Mouse (Mus musculus) hindbrain, embryonic 13.5 days (tissue): ENCODE results near the gene Kcnj14. TPM values are rescaled to one million over a fixed set of nuclear protein-coding genes. Genes with fewer than 3 reads are reported as not detected.

Experiments used
- ATAC-seq: fragments of 200-750 bp; cut with Nextera tagmentation; 2 replicates; pipeline ENCODE4 v1.8.0; 2017; ENCODE audit warnings: moderate TSS enrichment; ENCODE audit not compliant: low FRiP score
- H3K27ac ChIP-seq: fragments of 300-500 bp; sonication (generic); 2 replicates; pipeline ENCODE4 v1.5.1; 2015; ENCODE audit warnings: inconsistent platforms, mild to moderate bottlenecking, moderate library complexity
- H3K27me3 ChIP-seq: fragments of 300-500 bp; sonication (generic); 2 replicates; pipeline ENCODE4 v1.6.1; 2015; ENCODE audit warnings: mild to moderate bottlenecking, inconsistent platforms
- H3K36me3 ChIP-seq: fragments of 300-500 bp; sonication (generic); 2 replicates; pipeline ENCODE4 v1.6.1; 2015; ENCODE audit warnings: mild to moderate bottlenecking, inconsistent platforms
- H3K4me1 ChIP-seq: fragments of 300-500 bp; sonication (generic); replicated peaks from 2 replicates; pipeline ENCODE4 v1.6.1; 2015; ENCODE audit warnings: inconsistent platforms
- H3K4me2 ChIP-seq: fragments of 300-500 bp; sonication (generic); 2 replicates; pipeline ENCODE4 v1.6.1; 2015; ENCODE audit warnings: inconsistent platforms, mild to moderate bottlenecking, moderate library complexity
- H3K4me3 ChIP-seq: fragments of 300-500 bp; sonication (generic); 2 replicates; pipeline ENCODE4 v1.5.1; 2015; ENCODE audit warnings: mild to moderate bottlenecking, inconsistent platforms
- H3K9ac ChIP-seq: fragments of 300-500 bp; sonication (generic); 2 replicates; pipeline ENCODE4 v1.6.1; 2015; ENCODE audit warnings: mild to moderate bottlenecking, inconsistent platforms
- H3K9me3 ChIP-seq: fragments of 300-500 bp; sonication (generic); 2 replicates; pipeline ENCODE4 v1.6.1; 2016; ENCODE audit warnings: inconsistent platforms
- WGBS: fragments of 180-500 bp; shearing (Covaris S2); methylation state at CpG from one replicate; pipeline ENCODE4 v1.1.7; 2015; 5-methylcytosine and 5-hydroxymethylcytosine counted together
- polyA plus RNA-seq: library from polyadenylated mRNA; unstranded; fragments of >200 nt; fragmentation: Nextera tagmentation; extraction: Ambion mirVana; gene quantifications from 2 replicates; pipeline ENCODE4 v1.2.1, GENCODE M21; 2015

Kcnj14 gene
- polyA plus RNA-seq, 1 experiment from 2014 or later, result 0.81 TPM

DNA sequence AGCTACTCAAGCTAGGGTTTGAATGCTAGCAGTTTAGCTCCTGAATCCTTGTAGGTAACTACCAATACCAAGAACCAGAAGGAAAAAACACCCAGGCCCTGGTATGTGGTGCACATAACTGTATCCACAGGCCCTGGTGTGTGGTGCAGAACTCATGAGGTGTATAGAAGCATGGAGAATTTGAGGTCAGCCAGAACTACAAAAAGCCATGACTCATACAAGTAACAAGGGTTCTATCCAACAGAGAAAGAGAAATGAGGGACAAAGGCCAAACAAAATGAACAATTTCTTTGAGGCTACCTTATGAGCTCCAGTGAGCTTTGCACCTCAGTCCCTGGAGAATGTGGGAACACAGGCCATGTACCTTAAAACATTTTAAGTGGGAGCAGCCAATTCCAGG, 3.7 kb downstream of the Kcnj14 start:
- Histone ChIP-seq H3K4me2 (no peak overlapping the region), H3K4me3 (no peak overlapping the region), H3K36me3 (peaks cover 35% of the 10 kb centered on the region), H3K4me1 (peaks cover 2% of the 10 kb centered on the region), H3K27me3 (peaks cover 24% of the 10 kb centered on the region), H3K9ac (no peak overlapping the region), H3K9me3 (no peaks in the 10 kb centered on the region), H3K27ac (no peak overlapping the region)
- ATAC-seq, result no peak

DNA sequence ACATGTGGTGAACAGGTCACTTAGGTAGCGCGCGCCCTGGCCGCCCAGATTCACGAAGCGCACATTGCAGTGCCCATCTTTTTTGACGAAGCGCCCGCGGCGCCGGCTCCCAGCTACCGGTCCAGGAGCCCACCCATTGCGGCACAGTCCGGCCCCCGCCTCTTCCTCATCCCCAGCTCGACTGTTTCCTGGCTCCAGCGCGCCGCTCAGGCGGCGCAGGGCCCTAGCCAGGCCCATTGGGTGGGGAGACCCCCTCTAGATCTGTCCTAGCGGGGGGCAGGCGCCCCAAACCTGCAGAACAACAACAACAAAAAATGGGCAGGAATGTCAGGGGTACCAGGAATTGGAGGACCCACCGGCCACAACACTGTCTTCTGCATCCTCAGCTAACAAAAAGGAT, 4.7 kb downstream of the Kcnj14 start:
- peaks cover 24% of the 10 kb centered on the region for H3K27me3 ChIP-seq
- peak overlapping the region; percentile 17; the same call in 1 of the 2 replicates for H3K4me2 ChIP-seq
- H3K27ac ChIP-seq, result no peak overlapping the region
- no peak overlapping the region for H3K9ac ChIP-seq
- H3K4me3 ChIP-seq, result 0 out of 2 replicates have a peak overlapping the region, but pooled peaks have one; percentile 5
- WGBS, result 14% methylated on average over 25 of the region's 25 CpGs
- ATAC-seq, result no peak
- H3K4me1 ChIP-seq, result peaks cover 13% of the 10 kb centered on the region
- no peaks in the 10 kb centered on the region for H3K9me3 ChIP-seq
- H3K36me3 ChIP-seq, result peaks cover 25% of the 10 kb centered on the region

DNA sequence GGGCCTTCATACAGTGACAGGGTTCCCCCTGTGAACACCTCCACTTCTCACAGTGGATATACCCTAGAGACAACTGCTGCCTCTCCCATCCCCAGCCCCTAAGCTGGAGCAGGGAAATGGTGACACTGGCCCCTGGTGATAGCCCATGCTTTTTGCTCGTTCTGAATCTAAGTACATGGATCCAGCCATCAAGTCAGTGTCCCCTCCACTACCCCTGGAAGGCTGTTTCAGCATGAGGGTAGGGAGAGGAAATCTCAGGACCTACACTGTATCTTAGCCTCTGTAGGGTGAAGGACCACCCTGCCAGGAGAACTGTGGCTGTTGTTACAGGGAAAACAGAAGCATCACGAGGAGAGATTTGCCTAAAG, 8.6 kb downstream of the Kcnj14 start:
- ATAC-seq, result no peak
- Histone ChIP-seq H3K36me3 (peaks cover 20% of the 10 kb centered on the region), H3K9me3 (no peaks in the 10 kb centered on the region), H3K4me2 (no peak overlapping the region), H3K27me3 (peaks cover 24% of the 10 kb centered on the region), H3K4me1 (peaks cover 35% of the 10 kb centered on the region), H3K9ac (0 out of 2 replicates have a peak overlapping the region, but pooled peaks have one; percentile 60), H3K4me3 (no peak overlapping the region), H3K27ac (no peak overlapping the region)
- 59% methylated on average over 2 of the region's 2 CpGs for WGBS

DNA sequence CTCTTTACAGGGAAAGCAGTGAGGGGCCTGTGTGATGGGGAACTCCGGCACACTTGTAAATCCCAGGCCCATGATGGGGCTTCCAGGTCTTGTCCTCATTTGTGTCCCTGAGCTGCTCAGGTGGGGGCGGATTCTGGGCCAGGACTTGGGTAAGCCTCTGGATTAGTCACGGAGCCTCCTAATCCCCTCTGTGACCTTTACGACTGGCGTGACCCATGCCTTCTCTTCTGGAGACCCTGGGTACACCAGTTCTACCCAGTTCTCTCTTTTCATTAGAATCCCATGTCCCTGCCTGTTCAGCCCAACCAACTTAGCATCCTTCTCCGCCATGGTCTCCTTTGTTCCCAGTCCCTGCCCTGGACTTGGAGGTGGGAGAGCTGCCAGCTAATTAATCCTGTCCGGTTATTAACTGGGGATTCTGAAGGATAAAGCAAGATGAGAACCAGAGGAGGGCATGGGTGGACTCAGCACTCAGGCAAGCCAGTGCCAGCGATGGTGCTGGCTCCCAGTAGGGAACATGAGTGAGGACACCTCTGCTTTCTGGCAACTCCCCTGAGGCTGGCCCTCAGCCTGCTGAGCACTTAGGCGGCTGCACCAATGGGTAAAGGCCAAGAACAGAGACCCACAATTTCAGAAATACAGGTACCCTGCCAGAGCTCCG, 9.1 kb downstream of the Kcnj14 start:
- Histone ChIP-seq H3K27me3 (peaks cover 22% of the 10 kb centered on the region), H3K36me3 (peaks cover 25% of the 10 kb centered on the region), H3K9me3 (no peaks in the 10 kb centered on the region), H3K4me3 (0 out of 2 replicates have a peak overlapping the region, but pooled peaks have one; percentile 33), H3K9ac (peak overlapping the region; percentile 60), H3K27ac (peak overlapping the region; percentile 77), H3K4me1 (peaks cover 35% of the 10 kb centered on the region), H3K4me2 (peak overlapping the region; percentile 55)
- WGBS, result 39% methylated on average over 10 of the region's 10 CpGs
- no peak for ATAC-seq

DNA sequence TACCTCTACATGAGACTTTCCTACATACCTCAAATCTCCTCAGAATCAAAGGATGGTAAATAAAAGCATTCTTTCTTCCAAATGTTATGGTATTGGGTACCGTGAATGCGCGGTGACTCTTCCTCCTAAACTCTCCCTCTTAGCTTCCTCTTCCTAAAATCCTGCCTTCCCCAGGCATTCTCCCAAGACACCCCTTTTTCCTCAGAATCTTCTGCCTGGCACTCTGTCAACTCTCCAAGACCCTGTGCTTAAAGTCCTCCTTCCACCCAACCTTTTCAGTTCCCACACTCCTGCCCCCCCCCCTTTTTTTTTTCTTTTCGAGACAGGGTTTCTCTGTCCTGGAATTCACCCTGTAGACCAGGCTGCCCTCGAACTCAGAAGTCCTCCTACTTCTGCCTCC, 9.7 kb downstream of the Kcnj14 start:
- WGBS, result under 1% methylated on average over 5 of the region's 5 CpGs
- H3K4me1 ChIP-seq, result peaks cover 35% of the 10 kb centered on the region
- H3K9me3 ChIP-seq, result no peaks in the 10 kb centered on the region
- H3K27ac ChIP-seq, result peak overlapping the region; percentile 77
- peaks cover 16% of the 10 kb centered on the region for H3K27me3 ChIP-seq
- peak overlapping the region; percentile 55 for H3K4me2 ChIP-seq
- no peak for ATAC-seq
- H3K36me3 ChIP-seq, result peaks cover 31% of the 10 kb centered on the region
- H3K4me3 ChIP-seq, result peak overlapping the region; percentile 33
- H3K9ac ChIP-seq, result peak overlapping the region; percentile 60

DNA sequence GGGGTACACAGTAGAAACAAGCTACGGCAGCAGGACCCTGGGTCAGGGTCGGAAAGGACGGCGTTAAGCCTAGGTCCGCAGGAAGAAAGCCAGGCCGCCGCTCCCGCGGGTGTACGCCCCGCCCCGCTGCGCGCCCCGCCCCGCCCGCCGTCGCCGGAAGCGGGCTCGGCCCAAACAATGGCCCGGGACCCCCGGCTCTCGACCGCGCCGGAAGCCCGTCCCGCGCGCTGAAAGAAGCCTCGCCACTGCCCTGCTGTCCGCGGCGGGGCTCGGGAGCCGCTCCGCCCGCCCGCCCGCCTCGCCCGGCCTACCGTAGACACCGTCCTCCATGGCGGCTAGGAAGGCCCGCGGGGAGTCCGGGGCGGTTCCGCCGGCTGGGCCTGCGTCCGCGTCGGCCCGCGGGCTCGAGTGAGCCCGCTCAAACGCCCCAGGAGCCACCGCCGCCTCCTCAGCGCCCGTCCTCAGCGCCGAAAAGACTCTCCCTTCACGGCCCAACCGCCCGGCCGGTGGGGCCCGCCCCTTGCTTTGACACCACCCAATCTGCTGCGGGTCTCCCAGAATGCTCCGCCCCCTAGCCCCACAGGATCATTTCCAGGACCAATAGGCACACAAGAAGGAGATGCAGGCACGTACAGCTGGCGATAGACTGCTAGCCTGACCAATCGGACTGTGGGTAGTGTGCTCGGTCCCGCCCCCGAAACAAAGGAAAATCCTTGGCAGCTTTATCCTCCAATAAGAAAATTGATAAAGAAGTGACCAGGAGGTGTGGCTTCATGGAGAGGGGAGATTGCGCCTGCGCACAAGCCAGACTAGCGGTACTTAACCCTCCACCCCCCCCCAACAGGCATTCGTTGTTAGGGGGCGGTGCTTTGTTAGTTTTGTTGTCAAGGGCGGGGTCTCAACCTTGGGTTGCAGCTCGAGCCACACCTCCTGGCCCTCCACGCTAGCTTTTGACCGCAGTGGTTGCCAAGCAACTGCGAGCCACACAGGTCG, 10.5 kb downstream of the Kcnj14 start, which contains the start of gene Cyth2:
Cyth2 (minus strand) TSS at position 795 of the 993 bp plus-strand sequence.
- Histone ChIP-seq H3K27me3 (peaks cover 10% of the 10 kb centered on the region), H3K36me3 (peaks cover 39% of the 10 kb centered on the region), H3K4me1 (peaks cover 39% of the 10 kb centered on the region), H3K4me2 (peak within 1 kb of the TSS; percentile 85), H3K9me3 (no peaks in the 10 kb centered on the region), H3K9ac (peak within 1 kb of the TSS; percentile 99), H3K4me3 (peak within 1 kb of the TSS; percentile 78), H3K27ac (peak within 1 kb of the TSS; percentile 100)
- ATAC-seq, result peak; percentile 99
- WGBS, result under 1% methylated on average over 86 of the region's 92 CpGs

DNA sequence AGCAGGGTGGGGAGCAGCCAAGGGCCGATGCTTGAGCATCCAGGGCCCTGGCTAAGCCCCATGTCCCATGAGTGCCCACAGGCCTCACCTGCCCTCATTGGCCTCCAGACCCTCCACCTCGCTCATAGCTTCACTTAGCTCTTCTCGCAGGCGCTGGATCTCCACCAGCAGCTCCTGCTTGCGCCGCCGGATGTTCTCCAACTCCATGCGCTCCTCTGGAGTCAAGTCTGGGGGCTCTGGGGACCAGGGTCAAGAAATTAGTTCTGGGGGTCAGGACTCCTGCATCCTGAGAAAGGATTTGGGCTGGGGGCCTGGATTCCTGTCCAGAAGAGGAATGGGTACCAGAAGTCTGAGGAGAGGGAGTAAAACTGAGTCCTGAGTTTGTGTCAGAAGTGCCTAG, 11.7 kb downstream of the Kcnj14 start:
- H3K4me1 ChIP-seq, result peaks cover 47% of the 10 kb centered on the region
- 89% methylated on average over 8 of the region's 8 CpGs for WGBS
- ATAC-seq, result no peak

DNA sequence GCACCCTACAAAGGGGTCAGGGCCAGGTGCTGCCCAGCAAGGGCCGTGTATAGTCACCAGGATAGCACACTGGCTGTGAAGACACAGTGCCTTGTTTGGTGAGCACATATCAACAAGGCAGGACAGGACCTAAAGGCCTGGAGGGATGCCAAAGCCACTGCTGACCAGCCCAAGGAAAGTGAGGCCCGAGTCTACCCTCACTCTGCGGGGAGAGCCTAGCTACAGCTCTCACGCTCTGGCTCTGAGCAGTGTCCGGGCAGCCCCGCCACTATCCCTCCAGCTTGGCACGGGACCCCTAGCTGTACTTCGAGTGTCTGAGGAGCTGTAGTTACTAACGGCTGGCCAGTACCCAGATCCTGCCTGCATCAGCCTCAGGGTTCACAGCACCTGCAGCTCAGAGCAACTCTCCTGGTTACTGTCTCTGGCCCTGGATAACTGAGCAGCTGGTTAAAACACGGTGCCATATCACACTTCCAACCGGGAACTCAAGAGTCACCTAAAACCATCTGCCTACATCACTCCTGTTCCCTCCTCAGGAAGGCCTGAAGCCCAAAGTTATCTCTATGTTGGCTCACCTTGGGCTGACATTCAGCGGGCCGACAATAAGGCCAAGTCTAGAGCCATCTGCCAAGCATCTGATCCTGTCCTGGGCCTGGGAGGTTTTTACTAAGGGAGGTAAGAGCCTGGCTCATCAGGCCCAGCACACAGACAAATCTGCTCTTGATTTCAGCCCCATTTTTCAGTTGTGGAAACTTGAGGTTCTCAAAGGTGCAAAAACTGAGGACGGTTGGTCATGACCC, 15.1 kb downstream of the Kcnj14 start:
- Histone ChIP-seq H3K36me3 (peaks cover 77% of the 10 kb centered on the region), H3K4me2 (no peak overlapping the region), H3K4me1 (peaks cover 48% of the 10 kb centered on the region), H3K9me3 (no peaks in the 10 kb centered on the region), H3K27me3 (no peaks in the 10 kb centered on the region), H3K27ac (peak overlapping the region; percentile 5; the same call in 1 of the 2 replicates), H3K4me3 (no peak overlapping the region), H3K9ac (peak overlapping the region; percentile 56; the same call in 1 of the 2 replicates)
- no peak for ATAC-seq
- 90% methylated on average over 14 of the region's 14 CpGs for WGBS

More for the DNA sequence above, 11.7 kb downstream of the Kcnj14 start:
- Histone ChIP-seq H3K27ac (peak overlapping the region; percentile 100), H3K36me3 (peaks cover 50% of the 10 kb centered on the region), H3K4me3 (peak overlapping the region; percentile 78), H3K4me2 (peak overlapping the region; percentile 85), H3K27me3 (no peaks in the 10 kb centered on the region), H3K9ac (peak overlapping the region; percentile 99), H3K9me3 (no peaks in the 10 kb centered on the region)

DNA sequence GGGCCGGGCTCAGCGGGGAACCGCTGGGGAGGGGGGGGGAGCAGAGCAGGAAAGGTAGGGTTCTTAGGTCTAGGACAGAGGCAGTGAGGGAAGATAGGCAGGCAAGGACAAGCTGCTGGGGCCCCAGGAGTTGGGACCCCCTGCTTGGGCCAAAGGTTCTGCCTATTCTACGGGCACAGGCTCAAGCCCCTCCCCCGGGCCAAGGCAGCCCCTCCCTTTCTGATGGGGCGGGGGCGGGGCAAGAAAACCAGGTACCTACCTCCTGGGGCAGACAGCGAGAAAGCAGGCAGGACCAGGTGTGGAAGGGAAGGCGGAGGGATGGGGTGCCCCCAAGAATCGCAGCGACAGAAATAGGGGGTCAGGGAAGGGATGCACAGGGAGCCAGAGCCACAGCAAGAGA, 16.1 kb downstream of the Kcnj14 start:
- Histone ChIP-seq H3K4me1 (peaks cover 48% of the 10 kb centered on the region), H3K4me2 (no peak overlapping the region), H3K27ac (peak overlapping the region; percentile 78; the same call in 1 of the 2 replicates), H3K27me3 (no peaks in the 10 kb centered on the region), H3K9me3 (no peaks in the 10 kb centered on the region), H3K36me3 (peaks cover 87% of the 10 kb centered on the region), H3K4me3 (no peak overlapping the region), H3K9ac (0 out of 2 replicates have a peak overlapping the region, but pooled peaks have one; percentile 24)
- ATAC-seq, result no peak
- WGBS, result 45% methylated on average over 9 of the region's 11 CpGs

DNA sequence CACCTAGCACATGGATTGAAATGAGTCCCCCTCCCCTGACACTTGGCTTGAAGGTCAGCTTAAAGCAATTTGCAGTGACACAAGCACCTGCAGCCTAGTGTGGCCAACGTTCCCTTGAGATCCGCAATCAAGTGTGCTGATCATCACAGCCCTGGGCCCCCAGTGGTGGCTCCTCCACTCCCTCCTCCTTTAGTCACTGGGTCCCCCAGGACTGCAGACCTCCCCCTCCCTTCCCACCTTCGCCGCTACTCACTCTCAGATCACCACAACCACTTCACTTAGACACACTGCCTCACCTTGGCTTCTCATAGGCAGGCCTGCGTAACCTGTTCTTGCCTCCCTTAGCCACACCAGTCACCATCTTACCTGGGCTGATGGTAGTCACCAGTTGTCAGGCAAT, 18.6 kb downstream of the Kcnj14 start:
- Histone ChIP-seq H3K27me3 (no peaks in the 10 kb centered on the region), H3K36me3 (peaks cover 92% of the 10 kb centered on the region), H3K4me1 (peaks cover 29% of the 10 kb centered on the region), H3K27ac (peak overlapping the region; percentile 78), H3K9ac (0 out of 2 replicates have a peak overlapping the region, but pooled peaks have one; percentile 24), H3K9me3 (no peaks in the 10 kb centered on the region), H3K4me3 (no peak overlapping the region), H3K4me2 (no peak overlapping the region)
- no peak for ATAC-seq
- WGBS, result 67% methylated on average over 5 of the region's 5 CpGs

DNA sequence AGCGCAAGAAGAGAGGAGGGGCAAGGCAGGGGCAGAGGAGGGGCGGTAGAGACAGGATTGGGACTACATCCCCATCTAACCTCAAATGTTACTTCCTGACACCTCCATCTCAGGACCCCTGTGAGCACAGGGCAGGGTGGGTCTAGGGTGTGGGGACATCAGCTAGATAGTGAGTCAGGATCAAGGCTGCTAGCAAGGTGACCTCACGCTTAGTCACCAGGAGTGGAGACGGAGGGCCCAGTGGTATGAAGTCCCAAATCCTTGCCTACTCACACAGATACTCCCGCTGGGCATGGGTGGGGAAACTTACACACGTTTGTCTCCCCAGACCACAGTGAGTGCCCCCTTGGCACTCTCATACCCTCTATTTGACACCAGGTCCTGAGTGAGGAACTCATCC, 22.0 kb downstream of the Kcnj14 start:
- ATAC-seq, result no peak
- no peak overlapping the region for H3K27ac ChIP-seq
- no peak overlapping the region for H3K4me2 ChIP-seq
- no peaks in the 10 kb centered on the region for H3K9me3 ChIP-seq
- peaks cover 86% of the 10 kb centered on the region for H3K36me3 ChIP-seq
- H3K4me3 ChIP-seq, result no peak overlapping the region
- H3K4me1 ChIP-seq, result peaks cover 35% of the 10 kb centered on the region
- WGBS, result 90% methylated on average over 6 of the region's 6 CpGs
- peaks cover 14% of the 10 kb centered on the region for H3K27me3 ChIP-seq
- H3K9ac ChIP-seq, result no peak overlapping the region
